Mouse (Mus musculus) lung, postnatal 25 days (tissue): ENCODE results near the gene Ip6k1.
"Not testable (repeated sequence)": the region's sequence is repeated elsewhere in the genome, so short reads cannot be mapped to it uniquely, and the experiment has no call there.

ENCODE experiments used
- DNase-seq: peaks from one replicate; pipeline ENCODE4 v3.0.0; 2022; ENCODE audit warnings: low spot score

The Ip6k1 gene

GRCm38 (mm10) chr9:107982681-107983346 is 19.5 kb upstream of the Ip6k1 start, which contains the start of gene Gm20661:
Gene Gm20661, plus strand, starts transcription at chr9:107983058.
- DNase-seq: peak; percentile 83

DNA sequence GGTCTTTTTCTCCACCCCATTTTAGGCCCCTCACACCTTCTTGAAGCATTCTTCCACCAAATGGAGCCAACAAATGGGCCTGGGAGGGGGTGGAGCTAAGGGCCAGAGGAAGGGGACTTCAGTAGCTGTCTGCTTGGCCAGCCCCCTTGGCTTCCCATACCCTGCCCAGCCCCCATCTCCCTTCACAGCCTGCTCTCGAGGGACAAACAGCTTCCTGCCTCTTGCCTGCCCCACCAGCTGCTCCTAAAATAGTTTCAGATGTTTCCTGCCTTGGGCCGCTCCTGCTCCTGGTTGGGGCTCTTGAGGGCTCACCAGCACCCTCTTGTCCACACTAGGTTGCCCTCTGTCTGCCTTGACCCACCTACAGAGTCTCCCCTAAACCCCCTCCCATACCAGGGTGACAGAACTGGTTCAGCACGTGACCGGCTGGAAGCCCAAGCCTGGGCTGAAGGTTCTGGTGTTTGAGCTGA is 18.8 kb upstream of the Ip6k1 start:
- peak; percentile 84 for DNase-seq

GRCm38 (mm10) chr9:107984052-107984753 is 18.1 kb upstream of the Ip6k1 start:
- no peak for DNase-seq

- no peak for DNase-seq
Measured at GRCm38 (mm10) chr9:107984754-107985055, 17.6 kb upstream of the Ip6k1 start.

DNA sequence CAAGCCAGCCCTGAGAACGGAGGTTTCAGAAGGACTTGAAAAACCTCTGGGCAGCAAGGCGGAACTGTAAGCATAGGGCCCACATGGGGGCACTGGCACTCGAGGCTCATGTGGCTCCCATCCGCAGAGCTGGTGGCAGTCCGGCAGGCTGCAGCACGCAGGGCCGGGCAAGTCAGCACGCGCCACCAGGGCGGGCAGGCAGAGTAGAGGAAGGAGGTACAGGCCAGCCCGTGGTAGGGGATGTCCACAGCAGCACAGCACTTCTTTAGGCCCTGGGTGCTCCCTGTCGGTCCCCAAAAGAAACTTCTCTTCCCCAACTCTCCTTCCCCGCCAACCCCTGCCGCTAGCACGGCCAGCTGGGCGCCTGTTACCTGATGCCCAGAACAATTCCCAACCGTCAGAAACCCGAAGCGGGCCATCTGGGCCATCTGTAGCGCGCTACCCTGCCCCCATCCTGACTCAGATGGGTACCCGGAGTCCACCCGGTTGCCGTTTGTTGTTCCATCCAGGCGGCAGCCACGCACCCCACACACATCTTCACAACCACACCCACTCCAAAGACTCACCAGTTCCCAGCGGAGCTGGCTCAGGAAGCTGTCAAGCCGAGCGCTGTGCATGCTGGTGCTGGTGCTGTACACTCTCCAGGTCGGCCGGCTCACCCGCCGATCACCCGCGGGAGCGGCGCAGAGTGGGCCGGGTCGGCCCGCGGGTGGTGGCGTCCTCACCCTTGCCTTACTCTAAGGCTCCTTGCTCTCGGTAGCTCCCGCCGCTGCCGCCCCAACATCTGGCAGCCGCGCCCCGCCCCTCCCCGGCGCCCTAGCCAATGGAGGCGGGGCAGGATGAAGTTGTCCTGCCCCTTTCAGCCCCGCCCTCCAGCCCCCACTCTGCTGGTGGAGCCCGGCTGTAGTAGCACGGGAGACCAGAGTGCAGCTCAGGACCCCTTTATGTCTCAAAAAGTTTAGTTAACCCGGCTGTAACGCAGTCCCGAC is 16.9 kb upstream of the Ip6k1 start, which contains the start of gene Inka1:
Inka1 (minus strand) TSS at position 749 of the 989 bp plus-strand sequence.
- DNase-seq: peak; percentile 89

DNA sequence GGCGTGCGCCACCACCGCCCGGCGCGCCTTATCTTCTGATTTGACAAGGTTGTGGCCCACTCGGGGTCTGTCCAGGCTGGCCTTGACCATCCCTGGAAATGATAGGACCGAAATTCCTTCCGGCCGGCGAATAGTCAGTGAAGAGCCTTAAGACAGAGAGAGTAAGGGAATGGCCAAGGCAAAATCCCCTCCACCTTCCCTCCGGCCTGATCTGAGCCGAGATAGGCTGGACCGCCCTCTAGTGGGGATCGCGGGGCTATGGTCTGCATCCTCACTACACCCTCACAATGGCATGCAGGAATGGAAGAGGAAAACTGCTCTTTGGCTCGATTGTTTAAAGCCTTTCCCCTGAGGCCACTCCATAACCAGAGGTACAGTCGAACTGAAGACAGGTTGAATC is 15.9 kb upstream of the Ip6k1 start:
- peak; percentile 88 for DNase-seq

DNA sequence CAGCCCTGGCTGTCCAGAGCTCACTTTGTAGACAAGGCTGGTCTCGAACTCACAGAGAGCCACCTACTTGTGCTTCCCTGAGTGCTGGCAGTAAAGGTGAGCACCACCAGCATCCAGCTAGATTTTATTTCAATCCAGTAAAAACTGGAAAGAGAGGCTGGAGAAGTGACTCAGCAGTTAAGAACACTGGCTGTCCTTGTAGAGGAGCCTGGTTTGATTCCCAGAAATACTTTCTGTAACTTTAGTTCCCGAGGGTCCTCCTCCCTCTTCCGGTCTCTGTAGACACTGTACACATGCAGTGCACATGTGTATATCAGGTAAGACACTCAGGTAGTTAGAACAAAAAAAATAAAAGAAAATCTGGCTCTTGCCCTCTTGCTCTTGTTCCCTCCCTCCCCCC is 14.4 kb upstream of the Ip6k1 start:
- DNase-seq: no peak

DNA sequence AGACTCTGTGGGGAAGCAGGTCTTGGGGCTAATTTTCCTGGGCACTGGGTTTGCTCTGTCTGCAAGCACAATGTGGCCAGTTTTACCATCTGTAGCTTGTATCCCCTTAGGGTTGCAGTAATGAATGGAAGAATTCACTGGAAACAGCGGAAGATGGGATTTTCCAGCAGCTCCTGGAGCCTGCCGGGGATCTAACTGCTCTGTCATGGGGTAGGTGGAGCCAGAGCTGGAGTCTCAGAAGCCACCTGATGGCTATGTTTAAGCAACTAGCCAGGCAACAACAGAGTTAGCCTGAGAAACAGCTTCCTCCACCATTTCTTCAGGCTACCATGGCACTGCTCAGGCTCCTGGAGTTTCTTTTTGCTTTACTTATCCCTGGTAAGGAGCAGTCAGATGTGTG is 10.1 kb upstream of the Ip6k1 start, which contains the start of gene Cdhr4:
Cdhr4 (plus strand) TSS at position 301 of the 400 bp plus-strand sequence.
- DNase-seq: no peak

GRCm38 (mm10) chr9:107993013-107993412 is 9.3 kb upstream of the Ip6k1 start:
- DNase-seq: no peak

DNA sequence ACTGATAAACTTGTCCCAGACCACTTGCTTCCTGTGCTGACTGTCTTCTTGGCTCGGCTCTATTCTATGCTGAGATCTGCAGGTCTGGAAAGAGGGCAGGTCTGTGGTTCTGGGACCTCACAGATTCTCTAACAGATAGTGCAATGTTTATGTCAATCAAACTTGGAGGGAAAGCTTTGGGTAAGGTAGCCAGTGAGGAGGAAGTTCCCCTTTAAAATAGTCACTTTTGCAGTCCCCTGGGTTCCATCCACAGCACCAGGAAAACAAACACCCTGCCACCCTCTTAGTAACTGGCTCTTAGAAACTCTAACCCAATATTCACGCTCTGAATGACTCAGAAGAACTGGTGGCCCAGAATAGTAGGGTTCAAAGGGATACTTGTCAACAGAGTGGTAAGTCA is 7.8 kb upstream of the Ip6k1 start:
- no peak for DNase-seq

DNA sequence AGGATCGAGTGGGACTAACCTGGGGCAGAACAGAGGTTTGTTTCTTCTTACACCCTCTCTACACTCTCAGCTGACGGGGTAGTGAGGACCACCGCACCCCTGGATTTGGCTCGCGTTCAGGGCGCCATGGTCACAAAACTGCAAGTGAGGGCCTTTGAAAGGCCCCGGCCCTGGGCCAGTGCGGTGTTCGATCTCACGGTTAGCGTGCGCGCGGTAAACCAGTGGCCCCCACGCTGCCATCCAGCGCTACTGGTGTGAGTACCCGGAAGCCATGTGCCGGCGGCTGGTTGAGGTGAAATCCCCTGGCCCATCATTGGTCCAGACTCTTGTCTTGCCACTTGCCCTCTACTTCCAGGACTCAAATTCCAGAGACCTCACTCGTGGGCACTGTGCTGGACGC is 6.8 kb upstream of the Ip6k1 start:
- no peak for DNase-seq

GRCm38 (mm10) chr9:107996049-107996448 is 6.3 kb upstream of the Ip6k1 start, which contains the start of gene Gm20662:
Gene Gm20662, plus strand, starts transcription at chr9:107996349.
- no peak for DNase-seq

DNA sequence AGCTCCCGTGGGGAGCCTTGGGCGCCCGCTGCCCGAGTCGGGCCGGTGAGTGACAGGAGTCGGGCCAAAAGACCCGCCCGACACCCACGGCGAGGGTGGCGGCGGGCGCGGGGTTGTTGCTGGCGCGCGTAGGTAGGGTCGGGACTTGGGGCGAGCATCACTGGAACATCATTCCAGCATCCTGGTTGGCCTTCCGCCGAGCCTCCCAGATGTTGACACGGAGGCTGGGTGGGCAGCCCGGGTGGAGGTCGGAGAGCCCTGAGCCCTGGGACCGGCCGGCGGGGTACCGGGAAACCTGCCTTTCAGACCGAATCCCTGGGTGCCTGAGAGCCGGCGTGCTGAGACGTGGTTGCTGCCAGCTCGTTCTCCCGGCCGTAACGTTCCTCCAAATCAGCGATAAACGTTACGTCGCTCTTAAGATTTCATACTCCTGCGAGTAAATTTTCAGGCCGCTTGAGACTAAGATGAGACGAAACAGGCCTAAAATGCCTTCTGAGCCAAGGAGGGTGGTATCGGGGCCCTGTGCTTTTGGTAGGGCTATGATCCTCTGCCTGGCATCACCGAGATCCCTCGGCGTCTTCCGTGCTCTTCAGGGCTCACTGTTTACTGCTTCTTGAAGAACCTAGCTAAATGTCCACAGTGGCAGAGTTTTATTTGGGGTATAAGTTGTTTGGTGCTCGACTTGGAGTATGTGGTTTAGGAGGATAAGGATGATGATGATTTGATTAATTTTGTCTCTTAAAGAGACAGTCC is 653 bp downstream of the Ip6k1 start:
- DNase-seq: no peak

GRCm38 (mm10) chr9:108003531-108003890 is 1.2 kb downstream of the Ip6k1 start:
- no peak for DNase-seq

GRCm38 (mm10) chr9:108008041-108008440 is 5.7 kb downstream of the Ip6k1 start:
- DNase-seq: no peak

GRCm38 (mm10) chr9:108010385-108010784 is 8.1 kb downstream of the Ip6k1 start:
- DNase-seq: no peak

DNA sequence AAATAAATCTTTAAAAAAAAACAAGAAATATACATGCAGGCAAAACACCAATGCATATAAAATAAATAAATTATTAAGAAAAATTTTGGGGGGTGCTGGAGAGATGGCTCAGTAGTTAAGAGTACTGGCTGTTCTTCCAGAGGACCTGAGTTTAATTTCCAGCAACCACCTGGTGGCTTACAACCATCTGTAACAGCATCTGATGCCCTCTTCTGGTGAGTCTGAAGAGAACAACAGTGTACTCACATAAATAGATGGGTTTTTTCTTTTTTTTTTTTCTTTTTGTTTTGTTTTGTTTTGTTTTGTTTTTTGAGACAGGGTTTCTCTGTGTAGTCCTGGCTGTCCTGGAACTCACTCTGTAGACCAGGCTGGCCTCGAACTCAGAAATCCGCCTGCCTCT is 11.3 kb downstream of the Ip6k1 start:
- DNase-seq: not testable (repeated sequence)

- no peak for DNase-seq
Measured at GRCm38 (mm10) chr9:108017127-108017526, 14.8 kb downstream of the Ip6k1 start.

DNA sequence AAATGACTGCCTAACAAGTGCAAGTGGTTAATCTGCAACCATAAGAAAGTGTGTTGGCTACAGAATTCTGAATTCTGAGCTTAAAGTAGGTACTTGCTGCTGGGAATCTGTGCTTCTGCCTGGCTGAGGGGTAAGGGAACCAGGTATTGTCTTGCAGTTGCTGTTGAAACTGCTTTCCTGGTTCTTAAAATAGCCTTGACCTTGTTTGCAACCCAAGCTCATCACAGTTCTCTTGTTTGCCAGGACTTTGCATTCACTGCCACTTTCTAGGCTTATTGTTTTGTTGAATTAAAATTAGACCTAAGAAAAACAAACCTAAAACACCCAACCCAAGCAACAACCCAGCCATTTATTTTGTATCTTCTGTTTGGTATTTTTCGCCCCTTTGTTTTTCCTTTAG is 18.4 kb downstream of the Ip6k1 start:
- no peak for DNase-seq

- DNase-seq: no peak
Measured at GRCm38 (mm10) chr9:108023216-108023615, 20.9 kb downstream of the Ip6k1 start.

DNA sequence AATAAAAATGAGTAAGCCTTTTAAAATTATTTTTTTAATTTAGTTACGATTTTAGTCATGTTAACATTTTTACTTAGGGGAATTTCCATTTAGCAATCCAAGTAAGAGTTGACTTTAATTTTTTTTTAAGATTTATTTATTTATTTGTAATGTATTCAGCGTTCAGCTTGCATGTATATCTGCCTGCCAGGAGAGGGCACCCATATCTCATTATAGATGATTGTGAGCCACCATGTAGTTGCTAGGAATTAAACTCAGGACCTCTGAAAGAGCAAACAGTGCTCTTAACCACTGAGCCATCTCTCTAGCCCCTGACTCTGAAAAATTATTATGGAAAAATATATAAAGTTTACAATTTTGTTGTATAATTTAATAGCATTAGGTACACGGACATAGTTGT is 24.3 kb downstream of the Ip6k1 start:
- DNase-seq: no peak

- DNase-seq: no peak
Measured at GRCm38 (mm10) chr9:108027867-108028266, 25.6 kb downstream of the Ip6k1 start.
